Mouse (Mus musculus) hindbrain, embryonic 11.5 days (tissue): Measurements from ENCODE around the gene Slc26a11. TPM values are rescaled to one million over a fixed set of nuclear protein-coding genes. Genes with fewer than 3 reads are reported as not detected.

Experiments used
- ATAC-seq: fragments of 200-750 bp; cut with Nextera tagmentation; 2 replicates; pipeline ENCODE4 v1.8.0; 2017; ENCODE audit warnings: mild to moderate bottlenecking, moderate TSS enrichment, moderate library complexity; ENCODE audit not compliant: low FRiP score
- DNase-seq: peaks from one replicate; pipeline ENCODE4 v3.0.0-alpha.2; 2015; ENCODE audit warnings: low spot score
- H3K27ac ChIP-seq: fragments of 300-500 bp; sonication (generic); 2 replicates; pipeline ENCODE4 v1.5.1; 2014; ENCODE audit warnings: mild to moderate bottlenecking, low read depth, low read length
- H3K27me3 ChIP-seq: fragments of 300-500 bp; sonication (generic); 2 replicates; pipeline ENCODE4 v1.6.1; 2014; ENCODE audit warnings: mild to moderate bottlenecking, low read length, moderate library complexity, mixed read lengths; ENCODE audit not compliant: control insufficient read depth, insufficient read depth
- H3K36me3 ChIP-seq: fragments of 300-500 bp; sonication (generic); 2 replicates; pipeline ENCODE4 v1.6.1; 2014; ENCODE audit warnings: mild to moderate bottlenecking, low read length, moderate library complexity, mixed read lengths; ENCODE audit not compliant: control insufficient read depth, insufficient read depth
- H3K4me1 ChIP-seq: fragments of 300-500 bp; sonication (generic); replicated peaks from 2 replicates; pipeline ENCODE4 v1.6.1; 2014; ENCODE audit warnings: low read length, mixed read lengths; ENCODE audit not compliant: control insufficient read depth, insufficient read depth
- H3K4me2 ChIP-seq: fragments of 300-500 bp; sonication (generic); replicated peaks from 2 replicates; pipeline ENCODE4 v1.6.1; 2014; ENCODE audit warnings: mild to moderate bottlenecking, low read depth, low read length
- H3K4me3 ChIP-seq: fragments of 300-500 bp; sonication (generic); 2 replicates; pipeline ENCODE4 v1.5.1; 2014; ENCODE audit warnings: low read depth, low read length
- H3K9ac ChIP-seq: fragments of 300-500 bp; sonication (generic); 2 replicates; pipeline ENCODE4 v1.6.1; 2014; ENCODE audit warnings: low read depth, low read length
- H3K9me3 ChIP-seq: fragments of 300-500 bp; sonication (generic); 2 replicates; pipeline ENCODE4 v1.6.1; 2016; ENCODE audit warnings: low read length; ENCODE audit not compliant: control insufficient read depth
- WGBS: fragments of 180-500 bp; shearing (Covaris S2); extraction: QIAGEN DNeasy Blood & Tissue Kit; methylation state at CpG from one replicate; pipeline ENCODE4 v1.1.7; 2014; 5-methylcytosine and 5-hydroxymethylcytosine counted together
- polyA plus RNA-seq: library from polyadenylated mRNA; unstranded; fragments of >200 nt; fragmentation: Nextera tagmentation; extraction: Ambion mirVana; gene quantifications from 2 replicates; pipeline ENCODE4 v1.2.1, GENCODE M21; 2014

The Slc26a11 gene
- 3.3 and 3.8 TPM in 2 replicates for polyA plus RNA-seq

DNA sequence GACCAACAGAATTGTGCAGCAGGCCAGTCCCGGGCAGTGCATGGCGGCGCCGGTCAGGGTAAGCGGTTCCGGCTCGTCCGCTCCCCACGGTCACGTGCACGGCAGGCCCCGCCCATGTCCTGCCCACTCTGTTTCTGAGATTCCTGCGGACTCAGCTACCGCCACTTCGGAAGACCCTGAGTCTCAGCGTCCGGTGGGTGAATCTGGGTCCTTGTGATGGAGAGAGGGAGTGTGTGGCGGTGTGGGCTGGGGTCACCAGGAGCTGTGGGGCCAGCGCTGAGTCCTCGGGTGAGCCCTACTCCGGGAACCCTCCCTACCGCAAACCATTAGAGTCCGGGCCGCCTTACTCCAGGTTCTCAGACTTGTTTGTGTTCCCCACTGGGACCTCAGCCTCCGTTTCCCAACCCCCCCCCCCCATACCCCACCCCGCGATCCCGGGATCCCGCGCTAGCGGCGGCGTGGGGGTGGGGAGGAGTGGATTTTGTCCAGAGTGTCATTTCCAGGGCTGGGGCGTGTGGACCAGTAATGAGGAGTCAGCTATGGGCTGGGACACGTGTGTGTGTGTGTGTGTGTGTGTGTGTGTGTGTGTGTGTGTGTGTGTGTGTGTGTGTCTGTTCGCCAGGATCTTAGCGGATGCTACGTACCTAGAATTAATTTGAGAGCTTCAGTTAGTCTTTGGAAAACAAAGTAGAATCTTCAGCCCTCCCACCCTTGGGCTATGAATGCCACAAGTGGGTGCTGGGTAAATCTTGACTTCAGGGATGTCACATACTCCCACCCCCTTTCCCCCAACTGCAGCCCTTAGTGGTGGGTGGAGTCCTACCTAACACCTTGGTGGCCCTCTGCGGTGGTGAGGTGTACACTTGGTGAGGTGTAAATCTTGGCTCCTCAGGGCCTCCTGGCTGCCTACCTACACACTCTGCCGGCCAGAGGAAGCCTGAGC, at the start of gene Slc26a11, which contains the start of gene Sgsh:
TSS of gene Slc26a11 (plus strand) at position 115 of the 943 bp plus-strand sequence.
TSS of gene Sgsh (minus strand) at position 94 of the 943 bp plus-strand sequence.
- Histone ChIP-seq H3K27me3 (no peaks in the 10 kb centered on the region), H3K9me3 (no peaks in the 10 kb centered on the region), H3K27ac (peak within 1 kb of the TSS; percentile 47), H3K4me1 (peaks cover 2% of the 10 kb centered on the region; the same call in 1 of the 2 replicates), H3K4me2 (peak within 1 kb of the TSS; percentile 97), H3K9ac (peak within 1 kb of the TSS; percentile 71), H3K4me3 (peak within 1 kb of the TSS; percentile 66), H3K36me3 (no peaks in the 10 kb centered on the region)
- peak; percentile 89 for DNase-seq
- 2% methylated on average over 35 of the region's 40 CpGs for WGBS
- ATAC-seq: peak; percentile 94

GRCm38 (mm10) chr11:119306762-119307657, 48.3 kb upstream of the Slc26a11 start:
- Histone ChIP-seq H3K36me3 (no peaks in the 10 kb centered on the region), H3K9me3 (no peaks in the 10 kb centered on the region), H3K4me1 (no peaks in the 10 kb centered on the region), H3K27me3 (peaks cover 3% of the 10 kb centered on the region; the same call in 1 of the 2 replicates), H3K9ac (no peak overlapping the region), H3K4me2 (no peak overlapping the region), H3K4me3 (no peak overlapping the region), H3K27ac (no peak overlapping the region)
- no peak for DNase-seq
- no peak for ATAC-seq
- WGBS: 62% methylated on average over 13 of the region's 13 CpGs

DNA sequence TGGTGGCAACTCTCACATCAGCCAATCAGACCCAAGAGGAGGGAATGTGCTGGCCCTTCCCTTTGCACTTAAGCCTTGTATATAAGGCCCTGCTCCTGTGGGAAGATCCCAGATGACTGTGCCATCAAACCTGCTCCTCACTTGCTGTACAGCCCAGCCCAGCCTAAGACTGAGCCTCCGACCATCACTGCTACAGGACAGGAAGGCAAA, 47.8 kb upstream of the Slc26a11 start, which contains the start of gene Card14:
TSS of gene Card14 (plus strand) at position 111 of the 210 bp plus-strand sequence.
- Histone ChIP-seq H3K27ac (no peak within 1 kb of the TSS), H3K4me3 (no peak within 1 kb of the TSS), H3K4me2 (no peak within 1 kb of the TSS), H3K9ac (no peak within 1 kb of the TSS), H3K27me3 (peaks cover 3% of the 10 kb centered on the region; the same call in 1 of the 2 replicates), H3K9me3 (no peaks in the 10 kb centered on the region), H3K4me1 (no peaks in the 10 kb centered on the region), H3K36me3 (no peaks in the 10 kb centered on the region)
- no peak for DNase-seq
- 47% methylated on average over 1 of the region's 1 CpGs for WGBS
- ATAC-seq: no peak

- Histone ChIP-seq H3K9me3 (no peaks in the 10 kb centered on the region), H3K27me3 (peaks cover 3% of the 10 kb centered on the region; the same call in 1 of the 2 replicates), H3K27ac (no peak overlapping the region), H3K4me2 (no peak overlapping the region), H3K9ac (no peak overlapping the region), H3K4me3 (no peak overlapping the region), H3K4me1 (no peaks in the 10 kb centered on the region), H3K36me3 (no peaks in the 10 kb centered on the region)
- ATAC-seq: no peak
- WGBS: 36% methylated on average over 11 of the region's 11 CpGs
- DNase-seq: peak; percentile 21
Observed at GRCm38 (mm10) chr11:119307916-119308315, 47.4 kb upstream of the Slc26a11 start.

DNA sequence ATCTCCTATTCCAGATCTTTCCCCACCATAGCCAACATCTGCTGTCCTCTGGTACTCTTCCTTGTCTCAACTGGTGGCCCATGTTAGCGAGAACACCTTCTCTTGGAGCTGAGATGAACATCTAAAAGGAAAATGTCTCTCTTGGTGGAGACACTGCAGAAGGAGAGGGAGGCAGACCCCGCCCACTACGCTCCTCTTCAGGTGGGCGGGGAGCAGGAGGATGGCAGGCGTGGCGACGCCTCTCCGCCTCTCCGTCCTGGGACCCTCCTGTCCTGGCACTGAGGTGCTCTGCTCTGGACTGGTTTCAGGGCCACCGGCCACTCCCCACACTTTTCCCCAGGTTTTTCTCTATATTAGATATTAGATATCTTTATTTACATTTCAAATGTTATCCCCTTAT, 44.7 kb upstream of the Slc26a11 start:
- H3K4me3 ChIP-seq: no peak overlapping the region
- DNase-seq (no peak), ATAC-seq (no peak)
- no peaks in the 10 kb centered on the region for H3K4me1 ChIP-seq
- H3K27ac ChIP-seq: no peak overlapping the region
- no peaks in the 10 kb centered on the region for H3K27me3 ChIP-seq
- no peak overlapping the region for H3K9ac ChIP-seq
- H3K36me3 ChIP-seq: no peaks in the 10 kb centered on the region
- 13% methylated on average over 10 of the region's 10 CpGs for WGBS
- H3K9me3 ChIP-seq: no peaks in the 10 kb centered on the region
- no peak overlapping the region for H3K4me2 ChIP-seq

DNA sequence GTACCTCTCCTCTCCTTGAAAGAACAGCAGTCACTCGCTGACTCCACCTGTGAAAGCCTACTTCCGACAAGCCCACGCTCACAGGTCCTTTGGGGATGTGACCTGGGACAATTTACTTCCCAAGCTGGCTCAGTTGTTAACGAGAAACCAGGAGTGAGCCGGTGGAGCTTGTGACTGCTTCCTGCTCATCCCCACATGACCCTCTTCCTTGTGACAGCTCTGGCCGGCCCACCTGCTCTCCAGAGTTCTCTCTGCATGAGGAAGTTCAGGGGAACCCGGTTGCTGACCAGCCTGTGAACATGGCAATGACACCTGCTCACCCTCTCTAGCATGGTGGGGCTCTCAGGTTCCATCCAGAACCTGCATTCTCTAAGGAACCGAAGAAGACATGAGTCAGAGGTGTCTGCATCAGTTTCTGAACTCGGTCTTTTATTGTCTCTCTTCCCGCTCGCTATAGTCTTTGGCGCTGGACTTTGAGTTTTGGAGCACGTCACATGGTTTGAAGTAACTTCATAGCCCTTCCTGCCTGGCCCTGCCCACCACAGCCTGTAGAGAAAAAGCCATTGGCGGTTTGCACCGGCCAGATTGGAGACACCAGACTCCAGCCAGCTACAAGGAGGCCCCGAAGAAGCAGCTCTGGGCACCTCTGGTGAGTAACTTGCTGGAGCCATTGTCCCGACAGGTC, 41.0 kb upstream of the Slc26a11 start:
- H3K27me3 ChIP-seq: 0 out of 2 replicates have a peak, but pooled peaks cover 2% of the 10 kb centered on the region
- ATAC-seq (no peak), DNase-seq (no peak)
- no peaks in the 10 kb centered on the region for H3K9me3 ChIP-seq
- no peak overlapping the region for H3K4me3 ChIP-seq
- no peaks in the 10 kb centered on the region for H3K36me3 ChIP-seq
- no peak overlapping the region for H3K4me2 ChIP-seq
- 78% methylated on average over 17 of the region's 17 CpGs for WGBS
- no peaks in the 10 kb centered on the region for H3K4me1 ChIP-seq
- no peak overlapping the region for H3K9ac ChIP-seq
- H3K27ac ChIP-seq: no peak overlapping the region

DNA sequence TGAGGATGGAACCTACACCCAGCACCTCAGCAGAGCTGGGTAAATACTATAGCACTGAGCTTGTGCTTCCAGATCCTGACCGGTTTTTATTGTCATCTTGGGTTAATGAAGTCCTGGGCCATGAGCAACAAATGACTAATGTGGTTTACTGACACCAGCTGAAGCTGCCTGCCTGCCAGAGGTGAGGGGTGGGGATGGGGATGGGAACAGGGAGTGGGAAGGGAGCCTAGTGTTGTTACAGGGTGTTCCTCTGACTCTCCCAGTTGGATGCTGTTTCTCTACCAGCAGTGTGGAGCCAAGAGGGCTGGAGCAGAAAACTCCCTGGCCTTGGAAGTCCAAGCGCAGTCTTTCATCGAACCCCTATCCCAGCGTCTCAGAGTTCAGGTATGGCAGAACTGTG, 38.6 kb upstream of the Slc26a11 start:
- Histone ChIP-seq H3K27me3 (0 out of 2 replicates have a peak, but pooled peaks cover 2% of the 10 kb centered on the region), H3K4me2 (no peak overlapping the region), H3K9me3 (no peaks in the 10 kb centered on the region), H3K36me3 (no peaks in the 10 kb centered on the region), H3K4me1 (no peaks in the 10 kb centered on the region), H3K9ac (no peak overlapping the region), H3K27ac (no peak overlapping the region), H3K4me3 (no peak overlapping the region)
- DNase-seq (no peak), ATAC-seq (no peak)
- WGBS: 84% methylated on average over 4 of the region's 4 CpGs

DNA sequence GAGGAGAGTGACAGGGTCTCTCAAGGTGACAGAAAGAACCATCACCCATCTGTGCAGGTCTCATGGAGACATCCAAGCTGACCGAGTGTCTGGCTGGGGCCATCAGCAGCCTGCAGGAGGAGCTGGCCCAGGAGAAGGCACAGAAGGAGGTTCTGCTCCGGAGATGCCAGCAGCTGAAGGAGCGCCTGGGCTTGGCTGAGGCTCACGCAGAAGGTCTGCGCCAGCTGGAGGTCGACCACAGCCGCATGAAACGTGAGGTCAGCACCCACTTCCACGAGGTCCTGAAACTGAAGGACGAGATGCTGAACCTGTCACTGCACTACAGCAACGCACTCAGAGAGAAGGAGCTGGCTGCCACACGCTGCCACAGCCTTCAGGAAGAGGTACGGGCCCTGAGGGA, 32.8 kb upstream of the Slc26a11 start:
- no peaks in the 10 kb centered on the region for H3K36me3 ChIP-seq
- DNase-seq (no peak), ATAC-seq (no peak)
- H3K27ac ChIP-seq: no peak overlapping the region
- WGBS: 80% methylated on average over 13 of the region's 13 CpGs
- no peak overlapping the region for H3K4me3 ChIP-seq
- H3K27me3 ChIP-seq: 0 out of 2 replicates have a peak, but pooled peaks cover 2% of the 10 kb centered on the region
- H3K9ac ChIP-seq: no peak overlapping the region
- H3K4me1 ChIP-seq: no peaks in the 10 kb centered on the region
- no peak overlapping the region for H3K4me2 ChIP-seq
- H3K9me3 ChIP-seq: peaks cover 3% of the 10 kb centered on the region; the same call in 1 of the 2 replicates
